Mouse (Mus musculus) bone marrow, adult 2 months (tissue): ENCODE results near the gene Spcs2. TPM values are rescaled to one million over a fixed set of nuclear protein-coding genes. Genes with fewer than 3 reads are reported as not detected.

Experiments
- H3K27ac ChIP-seq: fragments of 200-500 bp; 2 replicates; pipeline ENCODE4 v1.5.1; 2012; ENCODE audit warnings: low read depth, mild to moderate bottlenecking, control low read depth, inconsistent platforms, low read length; ENCODE audit not compliant: control insufficient read depth, poor library complexity, insufficient read depth
- H3K4me1 ChIP-seq: fragments of 200-500 bp; 2 replicates; pipeline ENCODE4 v1.6.1; 2011; ENCODE audit warnings: low read length; ENCODE audit not compliant: control insufficient read depth, insufficient read depth
- H3K4me3 ChIP-seq: fragments of 200-500 bp; replicated peaks from 2 replicates; pipeline ENCODE3; 2011; ENCODE audit warnings: mild to moderate bottlenecking, low read depth, low read length, control low read depth; ENCODE audit not compliant: control insufficient read depth
- CTCF ChIP-seq: fragments of 200-500 bp; IDR thresholded peaks from 2 replicates; pipeline ENCODE4 v1.5.1; 2011; ENCODE audit warnings: low read length, control low read depth; ENCODE audit not compliant: control insufficient read depth, insufficient read depth
- POLR2A ChIP-seq: fragments of 200-500 bp; IDR thresholded peaks from 2 replicates; pipeline ENCODE4 v1.6.1; 2011; ENCODE audit warnings: low read depth, mild to moderate bottlenecking, control low read depth, low read length, borderline replicate concordance; ENCODE audit not compliant: control insufficient read depth
- WGBS: fragments of 180-500 bp; shearing (Covaris S2); methylation state at CpG from one replicate; pipeline ENCODE4 v1.1.7; 2018; 5-methylcytosine and 5-hydroxymethylcytosine counted together
- polyA plus RNA-seq: library from polyadenylated mRNA; stranded (reverse); fragments of >200 nt; gene quantifications from 2 replicates; pipeline ENCODE4 v1.2.4, GENCODE M21; 2011; ENCODE audit warnings: low replicate concordance; ENCODE audit not compliant: missing spikeins, insufficient read depth, insufficient read length

The Spcs2 gene
- polyA plus RNA-seq, 1 experiment, result 59.2 TPM

GRCm38 (mm10) chr7:99876345-99876744 lies 13.1 kb upstream of the Spcs2 start:
- H3K4me1 ChIP-seq, result no peaks in the 10 kb centered on the region
- no peak overlapping the region for H3K27ac ChIP-seq
- TF ChIP-seq POLR2A (no peak), CTCF (peak; percentile 85)
- no peak overlapping the region for H3K4me3 ChIP-seq
- WGBS, result 2% methylated on average over 3 of the region's 3 CpGs

DNA sequence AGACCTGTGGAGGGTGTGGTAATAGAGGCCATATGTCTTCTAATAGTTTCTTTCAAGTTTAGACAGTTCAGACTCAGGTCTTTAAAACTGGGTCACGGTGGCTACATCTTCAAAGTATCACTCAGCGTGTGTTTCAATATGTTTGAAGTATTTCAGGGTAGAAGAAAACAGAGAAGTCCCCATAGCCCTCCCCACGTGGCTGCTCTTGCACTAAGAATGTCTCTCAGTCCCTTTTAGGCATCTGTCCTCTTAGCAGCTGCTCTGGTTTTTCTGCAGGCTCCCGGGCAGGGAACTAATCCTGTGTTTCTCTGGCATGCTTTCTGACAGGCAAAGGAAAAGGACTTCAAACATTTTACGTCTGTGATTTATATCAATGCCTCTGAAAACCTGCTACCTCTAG lies 12.6 kb upstream of the Spcs2 start:
- Histone ChIP-seq H3K4me1 (no peaks in the 10 kb centered on the region), H3K27ac (no peak overlapping the region), H3K4me3 (no peak overlapping the region)
- TF ChIP-seq POLR2A (no peak), CTCF (no peak)
- WGBS, result 65% methylated on average over 5 of the region's 5 CpGs

GRCm38 (mm10) chr7:99873965-99874364 lies 10.7 kb upstream of the Spcs2 start:
- TF ChIP-seq POLR2A, result no peak
- no peak for TF ChIP-seq CTCF
- Histone ChIP-seq H3K4me1 (peaks cover 3% of the 10 kb centered on the region), H3K4me3 (no peak overlapping the region), H3K27ac (no peak overlapping the region)
- WGBS, result 76% methylated on average over 6 of the region's 6 CpGs

DNA sequence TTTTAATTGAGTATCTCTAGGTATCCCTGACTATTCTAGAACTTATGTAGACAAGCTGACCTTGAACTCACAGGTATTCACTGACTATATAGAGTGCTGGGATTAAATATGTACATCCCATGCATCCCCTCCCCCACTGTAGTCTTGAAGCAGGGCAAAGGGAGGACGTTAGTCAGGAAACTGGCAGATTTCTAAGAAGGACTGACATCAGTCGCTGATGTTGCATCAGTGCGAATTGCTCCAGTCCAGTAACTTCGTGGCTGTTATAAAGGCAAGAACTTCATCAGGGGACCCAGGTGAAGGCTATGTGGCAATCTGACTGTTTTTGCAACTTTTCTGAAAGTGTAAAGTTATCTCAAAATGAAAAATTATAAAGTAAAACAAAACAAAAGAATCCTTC lies 6.0 kb upstream of the Spcs2 start:
- H3K4me1 ChIP-seq, result peaks cover 5% of the 10 kb centered on the region
- TF ChIP-seq CTCF (no peak), POLR2A (no peak)
- WGBS, result 28% methylated on average over 4 of the region's 4 CpGs
- no peak overlapping the region for H3K27ac ChIP-seq
- no peak overlapping the region for H3K4me3 ChIP-seq

DNA sequence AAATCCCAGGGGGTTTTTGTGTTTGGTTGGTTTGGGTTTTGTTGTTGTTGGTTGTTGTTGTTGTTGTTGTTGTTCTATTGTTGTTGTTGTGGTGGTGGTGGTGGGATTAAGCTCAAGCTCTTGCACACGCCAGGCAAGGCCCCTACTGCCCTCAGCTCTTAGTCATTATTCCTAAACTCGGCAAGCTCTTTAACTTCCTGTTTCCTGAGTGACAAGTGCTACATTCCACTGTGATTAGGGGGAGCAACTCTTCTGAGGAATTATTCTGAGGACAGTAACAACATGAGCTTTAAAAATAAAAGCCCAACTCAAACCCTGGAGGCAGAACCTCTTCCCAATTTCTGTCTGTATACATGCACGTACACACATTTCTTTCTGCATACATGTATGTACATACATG lies 2.0 kb upstream of the Spcs2 start:
- H3K4me1 ChIP-seq, result peaks cover 5% of the 10 kb centered on the region
- no peak overlapping the region for H3K27ac ChIP-seq
- no peak overlapping the region for H3K4me3 ChIP-seq
- TF ChIP-seq POLR2A (no peak), CTCF (no peak)
- WGBS, result 37% methylated on average over 3 of the region's 3 CpGs

DNA sequence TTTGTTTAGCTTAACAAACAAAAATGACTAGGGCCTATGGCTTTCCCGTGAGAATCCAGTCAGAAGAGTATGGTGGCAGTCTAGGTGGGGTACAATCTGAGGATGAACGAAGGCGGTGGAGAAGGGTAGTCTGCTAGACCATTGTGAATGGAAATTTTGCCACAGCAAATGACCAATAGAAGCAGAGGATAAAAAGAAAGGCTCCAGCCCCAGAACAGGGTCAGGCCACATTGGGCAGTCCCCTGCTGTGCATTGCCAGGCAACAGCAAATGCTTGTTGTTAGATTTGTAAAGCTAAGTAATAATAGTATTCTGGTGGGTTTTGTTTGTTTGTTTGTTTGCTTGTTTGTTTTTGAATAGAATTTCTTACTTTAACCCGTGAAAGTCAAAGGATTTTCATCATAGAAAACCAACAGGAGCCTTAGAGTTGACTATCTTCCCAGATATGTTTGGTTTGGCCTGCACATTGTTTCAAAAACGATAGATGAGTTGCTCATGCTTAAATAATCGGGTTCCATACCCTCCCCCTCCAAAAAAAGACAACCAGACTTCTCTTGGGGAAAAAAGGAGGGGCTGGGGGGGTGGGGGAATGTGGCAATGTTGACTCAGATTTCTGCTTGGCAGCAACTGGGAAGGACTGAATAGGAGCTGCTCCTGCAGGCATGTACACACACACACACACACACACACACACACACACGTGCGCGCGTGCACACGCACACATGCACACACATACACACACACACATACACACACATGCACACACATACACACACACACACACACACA lies 1.2 kb upstream of the Spcs2 start:
- peaks cover 2% of the 10 kb centered on the region; the same call in 1 of the 2 replicates for H3K4me1 ChIP-seq
- WGBS, result 79% methylated on average over 11 of the region's 11 CpGs
- no peak for TF ChIP-seq CTCF
- TF ChIP-seq POLR2A, result no peak
- H3K27ac ChIP-seq, result no peak overlapping the region
- no peak overlapping the region for H3K4me3 ChIP-seq

GRCm38 (mm10) chr7:99858813-99859585 lies 4.3 kb downstream of the Spcs2 start, which contains the start of gene Xrra1:
Xrra1 (plus strand) TSS chr7:99859116.
- H3K4me3 ChIP-seq, result peak within 1 kb of the TSS; percentile 93
- TF ChIP-seq POLR2A, result peak; percentile 94
- no peak for TF ChIP-seq CTCF
- peaks cover 6% of the 10 kb centered on the region for H3K4me1 ChIP-seq
- H3K27ac ChIP-seq, result peak within 1 kb of the TSS; percentile 35; the same call in 1 of the 2 replicates
- under 1% methylated on average over 42 of the region's 42 CpGs for WGBS

DNA sequence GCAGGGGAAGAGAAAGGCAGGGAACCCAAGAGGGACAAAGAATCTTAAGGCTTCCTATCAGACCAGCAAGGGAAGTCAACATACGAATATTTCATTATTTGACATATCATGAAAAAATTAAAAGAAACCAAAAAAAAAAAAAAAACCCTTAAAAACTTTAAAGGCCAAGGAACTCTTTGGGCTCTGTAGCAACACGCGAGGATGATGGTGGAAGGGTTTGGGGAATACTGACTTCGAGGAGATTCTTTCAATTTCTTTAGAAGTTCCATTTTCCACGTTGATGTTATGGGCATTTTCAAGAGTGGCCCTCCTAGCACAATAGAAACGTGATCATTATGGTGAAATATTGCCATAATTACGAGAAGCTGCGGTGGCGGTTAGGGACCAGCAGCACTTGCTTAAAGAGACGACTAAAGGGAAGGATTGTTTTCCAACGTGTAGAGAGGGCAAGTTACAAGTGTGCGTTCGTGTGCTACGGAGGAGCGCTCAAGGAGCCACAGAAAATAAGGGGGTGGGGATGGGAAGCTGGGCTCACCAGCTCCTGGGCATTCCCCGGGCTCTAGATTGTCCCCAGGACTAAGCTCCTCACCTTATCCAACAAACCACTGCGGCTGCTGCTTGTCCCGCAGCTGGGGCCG lies 5.0 kb downstream of the Spcs2 start:
- peak overlapping the region; percentile 93 for H3K4me3 ChIP-seq
- no peak for TF ChIP-seq POLR2A
- no peak for TF ChIP-seq CTCF
- peak overlapping the region; percentile 35; the same call in 1 of the 2 replicates for H3K27ac ChIP-seq
- under 1% methylated on average over 19 of the region's 19 CpGs for WGBS
- peaks cover 6% of the 10 kb centered on the region for H3K4me1 ChIP-seq
